Mouse (Mus musculus): Measurements from ENCODE around the gene Them5. TPM values are rescaled to one million over a fixed set of nuclear protein-coding genes. Genes with fewer than 3 reads are reported as not detected.
A peak's percentile ranks its signal among the peaks of the same experiment; 100 is the strongest.

Them5 gene
- polyA plus RNA-seq (2014; fragmentation: Nextera tagmentation; extraction: Ambion mirVana): 0.17 TPM in 1 of 2 replicates, not detected in the other

DNA sequence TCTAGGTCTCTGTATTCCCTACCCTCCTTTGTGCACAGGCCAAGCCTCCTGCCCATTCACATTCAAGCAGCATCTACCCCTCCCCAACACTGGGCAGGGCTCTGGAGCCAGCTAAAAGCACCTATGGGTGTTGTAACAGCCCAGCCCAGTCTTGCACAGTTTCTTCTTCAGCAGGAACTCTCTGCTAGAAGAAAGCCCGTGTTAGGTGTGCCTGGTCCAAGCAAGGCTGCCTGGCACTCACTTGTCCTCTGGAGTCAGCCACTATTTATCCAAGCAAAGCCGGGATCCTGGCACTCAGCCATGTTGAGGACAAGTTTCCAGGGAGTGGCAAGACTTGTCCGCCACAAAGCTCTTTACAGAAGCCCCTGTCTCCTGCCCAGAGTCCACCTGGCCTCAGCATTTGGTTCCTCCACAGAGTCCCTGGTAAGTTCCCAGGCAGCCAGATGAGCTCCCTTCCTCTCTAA, at the start of gene Them5:
TSS of gene Them5 (plus strand) at position 141 of the 464 bp plus-strand sequence.
- H3K4me2 ChIP-seq: no peak within 1 kb of the TSS
- H3K4me3 ChIP-seq (ENCODE audit: low read depth, low read length): no peak within 1 kb of the TSS
- no peaks in the 10 kb centered on the region for H3K4me1 ChIP-seq (ENCODE audit: control insufficient read depth, insufficient read depth, low read length)
- ATAC-seq (replicated peaks; ENCODE audit: insufficient number of reproducible peaks, low FRiP score, low TSS enrichment): no peak
- no peaks in the 10 kb centered on the region for H3K9me3 ChIP-seq (replicated peaks; ENCODE audit: control insufficient read depth, low read length)
- no peak within 1 kb of the TSS for H3K9ac ChIP-seq (ENCODE audit: low read depth, low read length)
- no peaks in the 10 kb centered on the region for H3K27me3 ChIP-seq (ENCODE audit: control insufficient read depth, insufficient read depth, low read length)
- H3K27ac ChIP-seq (ENCODE audit: low read depth, low read length): no peak within 1 kb of the TSS
- no peaks in the 10 kb centered on the region for H3K36me3 ChIP-seq (ENCODE audit: control insufficient read depth, insufficient read depth, low read length)
- 31% methylated on average over 3 of the region's 3 CpGs for WGBS (ENCODE audit: insufficient replicate concordance)

DNA sequence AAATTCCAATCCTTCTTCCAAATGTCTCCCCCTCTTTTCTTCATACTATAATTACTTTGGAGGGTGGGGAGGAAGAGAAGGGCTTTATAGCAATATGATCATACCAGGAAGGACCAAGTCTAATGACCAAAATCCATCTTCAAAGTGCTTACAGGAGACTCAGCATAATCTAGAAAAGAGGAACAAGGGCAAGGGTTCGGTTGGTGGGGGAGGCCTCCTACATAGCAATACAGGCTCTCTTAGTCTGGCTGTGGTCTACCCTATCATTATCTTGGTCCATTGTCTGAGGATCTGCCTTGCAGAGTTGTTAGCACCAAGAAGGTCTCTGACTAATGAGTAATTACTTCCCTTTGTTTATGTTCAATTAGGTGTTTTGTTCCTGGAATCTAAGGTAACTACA, 36.4 kb upstream of the Them5 start:
- H3K36me3 ChIP-seq (ENCODE audit: control insufficient read depth, insufficient read depth, low read length): no peaks in the 10 kb centered on the region
- ATAC-seq (replicated peaks; ENCODE audit: insufficient number of reproducible peaks, low FRiP score, low TSS enrichment): no peak
- 83% methylated on average over 1 of the region's 1 CpGs for WGBS (ENCODE audit: insufficient replicate concordance)
- no peaks in the 10 kb centered on the region for H3K9me3 ChIP-seq (replicated peaks; ENCODE audit: control insufficient read depth, low read length)
- H3K9ac ChIP-seq (ENCODE audit: low read depth, low read length): no peak overlapping the region
- no peak overlapping the region for H3K4me2 ChIP-seq
- no peak overlapping the region for H3K4me3 ChIP-seq (ENCODE audit: low read depth, low read length)
- no peaks in the 10 kb centered on the region for H3K4me1 ChIP-seq (ENCODE audit: control insufficient read depth, insufficient read depth, low read length)
- no peak overlapping the region for H3K27ac ChIP-seq (ENCODE audit: low read depth, low read length)
- H3K27me3 ChIP-seq (ENCODE audit: control insufficient read depth, insufficient read depth, low read length): no peaks in the 10 kb centered on the region

DNA sequence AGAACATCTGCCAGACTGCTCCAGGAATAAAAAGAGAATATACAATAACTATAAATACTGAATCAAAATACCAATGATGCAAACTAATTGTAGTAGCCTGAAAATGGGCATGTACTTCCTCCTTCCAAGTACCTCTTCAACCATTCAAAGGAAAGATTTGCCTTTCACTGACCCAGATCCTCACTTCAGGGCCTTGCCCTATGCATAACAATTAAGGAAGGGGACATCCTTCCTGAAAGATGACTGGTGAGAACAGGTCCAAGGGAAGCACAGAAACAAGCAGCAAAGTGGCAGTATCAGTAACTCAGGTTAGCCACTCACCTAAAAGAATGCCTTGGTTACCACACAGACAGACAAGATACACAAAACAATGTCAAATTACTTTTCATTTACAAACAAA, 34.9 kb upstream of the Them5 start:
- Histone ChIP-seq H3K27ac (ENCODE audit: low read depth, low read length) (no peak overlapping the region), H3K36me3 (ENCODE audit: control insufficient read depth, insufficient read depth, low read length) (no peaks in the 10 kb centered on the region), H3K4me1 (ENCODE audit: control insufficient read depth, insufficient read depth, low read length) (peaks cover 6% of the 10 kb centered on the region; the same call in 1 of the 2 replicates), H3K4me2 (no peak overlapping the region), H3K9me3 (replicated peaks; ENCODE audit: control insufficient read depth, low read length) (no peaks in the 10 kb centered on the region), H3K9ac (ENCODE audit: low read depth, low read length) (no peak overlapping the region), H3K27me3 (ENCODE audit: control insufficient read depth, insufficient read depth, low read length) (no peaks in the 10 kb centered on the region), H3K4me3 (ENCODE audit: low read depth, low read length) (no peak overlapping the region)
- ATAC-seq (replicated peaks; ENCODE audit: insufficient number of reproducible peaks, low FRiP score, low TSS enrichment): no peak

DNA sequence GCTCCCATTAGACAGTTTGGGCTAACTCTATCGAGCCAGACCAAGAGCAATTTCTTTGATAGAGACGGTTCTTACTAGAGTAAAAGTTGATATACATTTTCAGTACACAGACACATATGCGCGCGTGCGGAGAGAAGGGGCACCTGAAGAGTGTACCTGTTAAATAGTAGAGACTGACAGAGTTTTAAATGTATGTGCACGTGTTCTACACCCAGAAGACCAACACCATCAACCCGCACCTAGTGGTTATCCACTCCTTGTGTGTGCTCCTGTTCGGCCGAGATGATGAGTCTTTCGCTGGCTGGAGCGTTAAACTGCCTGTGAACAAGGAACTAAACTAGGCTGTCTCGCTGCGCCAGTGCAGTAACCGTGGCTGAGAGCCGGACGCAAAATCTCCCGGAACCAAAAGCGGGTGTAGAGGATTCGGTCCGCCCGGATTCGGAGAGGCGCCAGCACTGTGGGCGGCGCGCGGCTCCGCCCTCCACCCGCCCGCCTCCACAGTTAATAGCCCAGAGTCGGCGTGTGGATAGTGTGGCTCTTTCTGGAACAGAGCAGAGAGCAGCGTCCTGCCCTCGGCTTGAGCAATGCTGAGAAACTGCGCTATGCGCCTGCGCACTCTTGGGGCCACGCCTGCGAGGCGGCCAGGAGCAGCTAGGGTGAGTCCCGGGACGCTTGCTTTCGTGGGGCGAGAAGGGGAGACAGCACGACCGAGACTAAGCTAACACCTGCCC, 32.1 kb upstream of the Them5 start, which contains the start of gene Them4:
TSS of gene Them4 (plus strand) at position 457 of the 731 bp plus-strand sequence.
- 2% methylated on average over 47 of the region's 47 CpGs for WGBS (ENCODE audit: insufficient replicate concordance)
- Histone ChIP-seq H3K27ac (ENCODE audit: low read depth, low read length) (peak within 1 kb of the TSS; percentile 83), H3K9ac (ENCODE audit: low read depth, low read length) (peak within 1 kb of the TSS; percentile 83), H3K27me3 (ENCODE audit: control insufficient read depth, insufficient read depth, low read length) (no peaks in the 10 kb centered on the region), H3K4me2 (peak within 1 kb of the TSS; percentile 80), H3K36me3 (ENCODE audit: control insufficient read depth, insufficient read depth, low read length) (no peaks in the 10 kb centered on the region), H3K4me1 (ENCODE audit: control insufficient read depth, insufficient read depth, low read length) (peaks cover 6% of the 10 kb centered on the region; the same call in 1 of the 2 replicates), H3K9me3 (replicated peaks; ENCODE audit: control insufficient read depth, low read length) (no peaks in the 10 kb centered on the region), H3K4me3 (ENCODE audit: low read depth, low read length) (peak within 1 kb of the TSS; percentile 68)
- peak; percentile 98 for ATAC-seq (replicated peaks; ENCODE audit: insufficient number of reproducible peaks, low FRiP score, low TSS enrichment)

DNA sequence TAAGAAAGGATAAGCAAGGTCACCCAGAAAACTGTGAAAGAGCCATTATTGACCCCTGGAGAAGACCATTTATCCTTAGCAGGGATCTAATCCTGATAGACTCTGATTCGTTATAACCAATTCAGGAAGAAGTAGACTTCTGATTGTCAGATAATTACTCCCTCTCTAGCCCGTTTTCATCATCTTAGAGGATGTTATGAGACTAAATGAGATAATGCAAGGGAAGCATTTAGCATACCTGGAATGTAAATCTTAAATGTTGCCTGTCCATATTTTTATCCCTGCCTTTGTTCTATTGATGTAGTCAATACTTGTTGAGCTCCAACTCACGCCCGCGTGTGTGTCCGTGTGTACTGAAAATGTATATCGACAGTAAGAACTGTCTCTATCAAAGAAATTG, 31.4 kb upstream of the Them5 start:
- 43% methylated on average over 7 of the region's 7 CpGs for WGBS (ENCODE audit: insufficient replicate concordance)
- Histone ChIP-seq H3K4me2 (peak overlapping the region; percentile 80), H3K4me3 (ENCODE audit: low read depth, low read length) (peak overlapping the region; percentile 68), H3K9me3 (replicated peaks; ENCODE audit: control insufficient read depth, low read length) (no peaks in the 10 kb centered on the region), H3K4me1 (ENCODE audit: control insufficient read depth, insufficient read depth, low read length) (peaks cover 6% of the 10 kb centered on the region; the same call in 1 of the 2 replicates), H3K36me3 (ENCODE audit: control insufficient read depth, insufficient read depth, low read length) (no peaks in the 10 kb centered on the region), H3K27ac (ENCODE audit: low read depth, low read length) (peak overlapping the region; percentile 83), H3K27me3 (ENCODE audit: control insufficient read depth, insufficient read depth, low read length) (no peaks in the 10 kb centered on the region), H3K9ac (ENCODE audit: low read depth, low read length) (peak overlapping the region; percentile 83)
- ATAC-seq (replicated peaks; ENCODE audit: insufficient number of reproducible peaks, low FRiP score, low TSS enrichment): no peak

DNA sequence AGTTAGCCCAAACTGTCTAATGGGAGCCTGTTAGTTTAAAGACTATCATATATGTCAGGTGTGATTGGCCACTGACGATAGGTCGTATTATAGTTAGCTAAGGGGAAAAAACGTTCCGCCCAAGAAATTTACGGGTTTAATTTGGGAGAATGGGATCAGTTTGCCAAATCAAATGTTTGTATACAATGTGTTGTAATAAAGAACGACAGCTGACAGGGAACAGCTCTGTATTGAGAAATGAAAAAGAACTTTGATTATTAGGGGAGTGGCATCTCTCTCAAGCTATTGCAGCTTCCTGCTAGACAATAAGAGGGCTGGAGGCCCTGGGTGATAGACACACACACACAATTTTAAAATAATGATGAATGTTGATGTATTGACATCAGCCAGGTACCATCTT, 31.0 kb upstream of the Them5 start:
- Histone ChIP-seq H3K4me1 (ENCODE audit: control insufficient read depth, insufficient read depth, low read length) (peaks cover 6% of the 10 kb centered on the region; the same call in 1 of the 2 replicates), H3K9ac (ENCODE audit: low read depth, low read length) (no peak overlapping the region), H3K4me3 (ENCODE audit: low read depth, low read length) (peak overlapping the region; percentile 68), H3K4me2 (peak overlapping the region; percentile 80), H3K36me3 (ENCODE audit: control insufficient read depth, insufficient read depth, low read length) (no peaks in the 10 kb centered on the region), H3K27ac (ENCODE audit: low read depth, low read length) (no peak overlapping the region), H3K27me3 (ENCODE audit: control insufficient read depth, insufficient read depth, low read length) (no peaks in the 10 kb centered on the region), H3K9me3 (replicated peaks; ENCODE audit: control insufficient read depth, low read length) (no peaks in the 10 kb centered on the region)
- ATAC-seq (replicated peaks; ENCODE audit: insufficient number of reproducible peaks, low FRiP score, low TSS enrichment): no peak
- WGBS (ENCODE audit: insufficient replicate concordance): 75% methylated on average over 6 of the region's 6 CpGs

DNA sequence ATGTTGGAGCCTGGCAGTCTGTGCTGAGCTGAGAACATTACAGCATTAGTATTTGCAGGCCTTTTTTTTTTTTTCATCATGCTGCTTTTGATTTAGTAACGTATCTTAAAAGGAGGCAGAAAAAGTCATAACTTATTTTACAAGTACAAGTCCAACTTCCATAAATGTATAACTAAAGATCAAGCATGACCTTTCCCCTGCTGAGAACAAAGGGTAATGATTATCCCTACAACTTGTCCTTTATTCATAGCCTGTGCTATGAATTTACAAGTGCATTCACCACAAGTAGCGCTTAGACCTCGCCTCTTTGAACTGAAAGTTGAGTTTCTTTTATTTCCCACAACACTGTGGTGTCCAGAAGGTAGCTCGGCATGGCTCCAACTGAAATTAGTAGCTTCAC, 30.5 kb upstream of the Them5 start:
- no peak for ATAC-seq (replicated peaks; ENCODE audit: insufficient number of reproducible peaks, low FRiP score, low TSS enrichment)
- Histone ChIP-seq H3K36me3 (ENCODE audit: control insufficient read depth, insufficient read depth, low read length) (no peaks in the 10 kb centered on the region), H3K9ac (ENCODE audit: low read depth, low read length) (no peak overlapping the region), H3K27ac (ENCODE audit: low read depth, low read length) (no peak overlapping the region), H3K4me1 (ENCODE audit: control insufficient read depth, insufficient read depth, low read length) (peaks cover 6% of the 10 kb centered on the region; the same call in 1 of the 2 replicates), H3K4me2 (no peak overlapping the region), H3K27me3 (ENCODE audit: control insufficient read depth, insufficient read depth, low read length) (no peaks in the 10 kb centered on the region), H3K9me3 (replicated peaks; ENCODE audit: control insufficient read depth, low read length) (no peaks in the 10 kb centered on the region), H3K4me3 (ENCODE audit: low read depth, low read length) (no peak overlapping the region)
- 89% methylated on average over 4 of the region's 4 CpGs for WGBS (ENCODE audit: insufficient replicate concordance)

DNA sequence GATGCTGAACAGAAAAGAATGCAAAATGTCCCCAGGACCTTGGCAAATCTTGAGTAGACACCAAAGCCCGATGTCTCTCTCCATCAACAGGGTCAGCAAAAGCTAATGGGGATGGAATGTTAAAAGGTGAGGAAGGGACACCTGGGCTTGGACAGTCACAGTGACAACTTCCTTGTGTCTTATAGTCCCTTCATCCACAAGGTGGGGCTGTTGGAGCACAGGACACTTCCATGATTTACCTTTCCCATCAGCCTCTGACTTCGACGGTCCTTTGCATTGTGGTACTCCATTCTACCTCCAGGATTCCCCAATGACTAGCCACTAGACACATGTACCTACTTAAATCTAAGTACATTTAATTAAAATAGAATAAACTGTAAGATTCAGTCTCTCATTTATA, 13.2 kb upstream of the Them5 start:
- Histone ChIP-seq H3K9ac (ENCODE audit: low read depth, low read length) (no peak overlapping the region), H3K4me3 (ENCODE audit: low read depth, low read length) (no peak overlapping the region), H3K27me3 (ENCODE audit: control insufficient read depth, insufficient read depth, low read length) (no peaks in the 10 kb centered on the region), H3K27ac (ENCODE audit: low read depth, low read length) (no peak overlapping the region), H3K4me1 (ENCODE audit: control insufficient read depth, insufficient read depth, low read length) (no peaks in the 10 kb centered on the region), H3K4me2 (no peak overlapping the region), H3K36me3 (ENCODE audit: control insufficient read depth, insufficient read depth, low read length) (no peaks in the 10 kb centered on the region), H3K9me3 (replicated peaks; ENCODE audit: control insufficient read depth, low read length) (no peaks in the 10 kb centered on the region)
- ATAC-seq (replicated peaks; ENCODE audit: insufficient number of reproducible peaks, low FRiP score, low TSS enrichment): no peak
- 61% methylated on average over 3 of the region's 3 CpGs for WGBS (ENCODE audit: insufficient replicate concordance)

DNA sequence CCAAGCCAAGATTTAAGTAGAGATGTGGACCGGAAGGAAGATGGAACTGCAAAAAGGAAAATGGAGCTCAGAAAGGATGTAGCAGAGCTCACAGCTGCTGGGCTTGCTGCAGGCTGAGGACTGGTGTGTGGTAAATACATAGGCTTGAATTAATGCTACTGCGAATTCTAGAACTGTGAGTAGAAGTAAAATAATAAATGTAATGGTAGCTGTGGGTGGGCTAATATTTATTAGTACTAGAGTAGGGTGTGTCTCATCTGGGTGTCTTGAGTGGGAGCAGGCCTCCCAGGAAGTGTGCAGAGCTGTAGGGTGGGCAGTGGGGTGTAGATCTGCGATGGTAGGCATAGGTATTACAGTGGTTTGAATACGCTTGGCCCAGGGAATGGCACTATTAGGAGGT, 7.5 kb upstream of the Them5 start:
- Histone ChIP-seq H3K4me2 (no peak overlapping the region), H3K36me3 (ENCODE audit: control insufficient read depth, insufficient read depth, low read length) (no peaks in the 10 kb centered on the region), H3K27me3 (ENCODE audit: control insufficient read depth, insufficient read depth, low read length) (no peaks in the 10 kb centered on the region), H3K9me3 (replicated peaks; ENCODE audit: control insufficient read depth, low read length) (no peaks in the 10 kb centered on the region), H3K9ac (ENCODE audit: low read depth, low read length) (no peak overlapping the region), H3K27ac (ENCODE audit: low read depth, low read length) (no peak overlapping the region), H3K4me1 (ENCODE audit: control insufficient read depth, insufficient read depth, low read length) (no peaks in the 10 kb centered on the region), H3K4me3 (ENCODE audit: low read depth, low read length) (no peak overlapping the region)
- ATAC-seq (replicated peaks; ENCODE audit: insufficient number of reproducible peaks, low FRiP score, low TSS enrichment): no peak
- 83% methylated on average over 4 of the region's 4 CpGs for WGBS (ENCODE audit: insufficient replicate concordance)

Measured in heart, embryonic 11.5 days (tissue).